Mouse (Mus musculus): ENCODE results near the gene Sned1.
"Not testable (repeated sequence)": the region's sequence is repeated elsewhere in the genome, so short reads cannot be mapped to it uniquely, and the experiment has no call there.

Sned1 gene

DNA sequence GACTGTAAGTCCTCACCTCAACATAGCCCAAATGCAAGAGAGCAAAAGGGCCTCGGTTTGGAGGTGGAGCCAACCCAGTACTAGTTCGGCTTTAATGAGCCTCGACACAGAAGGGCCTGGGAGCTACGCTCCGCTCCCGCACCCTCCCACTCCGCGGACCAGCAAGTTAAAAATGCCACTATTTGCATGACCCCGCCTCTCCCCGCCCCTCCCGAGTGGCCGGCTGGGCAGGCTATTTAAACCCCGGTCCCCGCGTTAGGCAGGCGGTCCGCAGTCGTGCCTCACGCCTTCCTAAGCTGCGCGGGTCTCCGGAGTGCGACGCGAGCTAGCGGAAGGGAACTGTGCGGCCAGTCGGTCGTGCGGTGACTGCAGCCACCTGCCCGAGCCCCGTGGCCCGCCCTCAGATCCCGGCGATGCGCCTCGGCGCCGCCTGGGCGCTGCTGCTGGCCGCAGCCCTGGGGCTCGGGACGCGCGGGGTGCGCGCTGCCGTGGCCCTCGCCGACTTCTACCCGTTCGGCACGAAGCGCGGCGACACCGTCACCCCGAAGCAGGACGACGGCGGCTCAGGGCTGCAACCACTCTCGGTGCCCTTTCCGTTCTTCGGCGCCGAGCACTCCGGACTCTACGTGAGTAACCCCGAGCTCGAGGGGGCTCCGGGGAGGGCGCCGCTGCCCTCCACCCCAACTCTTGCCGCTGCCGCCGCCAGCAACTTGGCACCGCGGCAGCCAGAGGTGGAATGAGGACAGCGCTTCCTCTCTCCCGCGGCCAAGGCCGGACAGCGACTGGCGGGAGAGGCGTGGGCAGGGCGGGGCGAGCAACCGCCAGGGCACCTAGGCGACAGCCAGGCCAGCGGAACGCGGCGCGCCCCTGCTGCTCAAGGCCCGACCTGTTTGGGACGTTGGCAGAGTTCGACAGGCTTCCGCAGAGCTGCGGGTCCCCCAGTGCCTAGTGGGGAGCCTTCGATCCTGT, at the start of gene Sned1:
TSS of gene Sned1 (plus strand) at position 266 of the 969 bp plus-strand sequence.
- DNase-seq (ENCODE audit: low spot score in 2 of 2) = peak; percentile 22 to 75

DNA sequence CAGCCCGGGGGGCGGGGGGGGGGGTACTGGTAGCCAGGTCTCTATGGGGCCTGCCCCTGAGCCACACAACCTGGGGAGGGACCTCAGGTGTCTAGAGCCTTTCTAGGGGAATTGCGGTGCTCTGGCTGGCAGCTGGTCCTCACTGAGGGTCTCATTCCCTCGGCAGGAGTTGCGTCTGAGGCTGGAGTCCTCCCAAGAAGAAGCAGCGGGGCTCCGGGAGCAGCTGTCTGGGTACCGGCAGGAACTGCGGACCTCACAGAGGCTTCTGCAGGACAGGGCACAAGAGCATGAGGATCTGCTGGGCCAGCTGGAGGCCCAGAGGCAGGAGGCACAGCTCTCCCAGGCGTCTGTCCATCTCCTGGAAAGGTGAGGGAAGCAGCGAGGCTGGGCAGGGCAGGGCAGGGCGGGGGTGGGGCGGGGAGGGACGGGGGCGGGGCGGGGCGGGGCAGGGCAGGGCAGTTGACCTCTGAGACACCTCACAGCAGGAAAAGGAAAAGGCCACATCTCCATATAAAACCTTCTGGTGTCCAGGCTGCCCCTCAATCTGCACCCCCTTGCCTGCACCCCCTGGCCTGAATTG, 44.8 kb upstream of the Sned1 start:
- no peak for DNase-seq (ENCODE audit: low spot score in 2 of 2)

DNA sequence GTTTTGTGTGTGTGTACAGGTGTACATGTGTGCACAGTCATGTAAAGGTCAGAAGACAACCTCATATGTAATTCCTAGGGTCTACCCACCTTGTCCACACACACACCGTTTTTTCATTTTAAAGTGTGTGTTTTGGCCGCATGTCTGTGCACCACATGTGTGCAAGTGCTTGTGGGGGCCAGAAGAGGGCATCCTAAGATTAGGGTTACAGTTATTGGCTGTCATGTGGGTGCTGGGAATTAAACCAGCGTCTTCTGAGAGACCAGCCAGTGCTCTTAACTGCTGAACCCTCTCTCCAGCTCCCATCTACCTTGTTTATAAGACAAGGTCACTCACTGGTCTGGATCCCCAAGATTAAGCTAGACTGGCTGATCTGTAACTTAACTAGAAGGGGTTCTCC, 40.7 kb upstream of the Sned1 start:
- no peak for DNase-seq (ENCODE audit: low spot score in 2 of 2)

DNA sequence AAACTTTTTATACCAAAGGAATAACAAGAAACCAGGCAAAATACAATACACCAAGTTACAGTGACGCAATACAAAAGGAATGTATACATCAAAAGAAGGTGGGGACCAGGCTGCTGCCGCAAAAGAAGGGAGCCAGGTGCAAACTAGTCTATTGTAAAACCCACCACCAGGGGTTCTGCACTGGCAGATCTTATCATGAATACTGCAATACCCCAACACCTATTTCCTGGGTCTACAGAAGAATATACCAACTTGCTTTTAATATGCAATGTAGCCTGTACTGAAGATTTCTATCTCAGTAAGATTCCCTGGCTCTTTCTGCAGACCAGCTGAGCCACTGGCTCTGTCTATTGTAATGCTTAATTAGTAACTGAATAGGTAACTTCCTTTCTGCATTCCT, 38.2 kb upstream of the Sned1 start:
- not testable (repeated sequence) for DNase-seq (ENCODE audit: low spot score in 2 of 2)

DNA sequence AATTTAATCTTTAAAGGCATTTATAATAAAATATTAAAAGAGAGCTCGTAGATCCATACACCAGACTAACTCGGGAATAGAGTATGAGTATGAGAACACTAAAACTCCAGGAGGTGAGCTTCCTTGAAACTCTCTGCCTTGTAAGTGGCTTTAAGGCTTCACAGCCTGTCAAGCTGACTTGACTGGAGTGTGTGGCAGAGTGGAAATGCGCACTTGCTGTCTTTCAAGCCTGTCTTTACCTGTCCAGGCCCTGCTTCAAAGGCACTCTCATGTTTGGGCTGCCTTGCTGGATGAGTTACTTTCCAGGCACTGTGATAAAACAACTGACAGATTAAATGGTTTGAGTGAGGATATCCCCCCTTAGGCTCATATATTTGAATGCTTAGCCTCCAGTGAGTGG, 37.7 kb upstream of the Sned1 start:
- DNase-seq (ENCODE audit: low spot score in 2 of 2) = no peak

DNA sequence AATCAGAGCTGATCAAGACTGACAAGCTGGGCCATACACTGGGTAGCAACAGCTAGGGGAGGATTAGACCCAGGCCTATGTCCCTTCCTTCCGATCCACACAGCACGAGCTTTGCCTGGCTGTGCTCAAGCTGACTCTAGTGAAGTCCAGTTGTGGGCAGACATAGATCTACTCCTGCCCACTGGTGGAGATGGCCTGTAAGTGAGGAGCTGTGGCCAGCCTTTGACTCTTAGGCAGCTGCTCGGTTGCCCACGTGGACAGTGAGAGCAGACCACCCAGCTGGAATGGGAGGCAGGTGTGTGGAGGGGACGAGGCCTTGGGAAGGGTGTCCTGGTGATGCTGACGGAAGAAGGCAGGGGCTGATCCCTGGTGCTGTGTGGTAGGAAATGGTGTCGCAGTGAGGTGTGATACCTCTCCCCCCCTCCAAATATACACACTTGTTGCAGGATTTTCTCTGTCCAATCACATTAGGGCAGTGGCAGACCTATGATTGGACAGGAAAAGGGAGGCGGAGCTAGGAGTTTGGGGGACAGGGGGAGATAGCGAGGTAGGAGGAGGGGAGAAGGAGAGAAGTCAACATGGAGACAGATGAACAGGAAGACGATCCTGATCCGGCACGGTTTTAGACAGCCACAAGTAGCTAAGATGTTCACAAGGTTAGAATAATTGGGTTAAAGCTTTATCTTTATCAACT, 29.2 kb upstream of the Sned1 start:
- DNase-seq (ENCODE audit: low spot score in 2 of 2) = no peak

DNA sequence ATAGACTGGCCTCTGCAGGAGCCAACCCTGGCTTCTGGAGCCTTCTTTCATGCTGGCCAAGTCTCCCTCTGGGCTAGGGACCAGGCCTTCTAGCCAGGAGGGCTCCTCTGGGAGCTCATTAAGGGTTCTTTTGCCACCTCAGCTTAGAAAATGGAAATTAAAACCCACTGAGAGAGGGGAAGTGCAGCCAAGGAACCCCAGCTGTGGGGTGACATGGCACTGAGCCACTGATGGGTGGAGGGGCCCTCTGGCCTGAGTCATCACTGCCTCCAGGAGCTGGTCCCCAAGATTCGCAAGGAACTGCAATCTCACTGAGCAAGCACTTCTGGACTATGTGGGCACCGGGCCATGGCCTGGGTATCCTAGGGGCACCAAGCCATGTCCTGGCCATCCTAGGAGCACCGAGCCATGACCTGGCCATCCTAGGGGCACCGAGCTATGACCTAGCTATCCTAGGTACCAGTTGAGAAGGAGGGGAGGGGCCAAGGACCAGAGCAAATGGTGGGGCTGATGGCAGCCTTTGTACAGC, 28.0 kb upstream of the Sned1 start:
- peak in 1 of 2 experiments; percentile 27 for DNase-seq (ENCODE audit: low spot score in 2 of 2)

DNA sequence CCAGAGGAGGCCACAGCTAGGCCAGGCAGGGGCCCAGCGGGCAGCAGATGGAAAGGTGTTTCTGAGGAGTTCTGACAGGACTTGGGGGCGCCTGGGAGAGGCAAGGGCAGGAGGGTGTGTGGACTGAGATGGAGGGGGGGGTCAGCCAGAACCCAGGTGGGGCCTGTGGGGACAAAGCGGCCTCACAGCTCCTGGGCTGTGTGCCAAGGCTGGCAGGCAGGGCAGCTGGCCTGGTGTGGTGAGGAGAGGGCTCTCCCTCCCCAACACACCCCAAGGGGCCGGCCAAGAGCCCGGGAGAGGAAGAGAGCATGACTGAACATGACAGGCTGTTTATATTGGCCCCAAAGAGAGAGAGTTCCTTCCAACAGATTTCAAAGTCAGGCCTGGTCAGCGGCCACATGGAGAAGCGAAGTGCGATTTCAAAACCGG, 25.4 kb upstream of the Sned1 start:
- peak; percentile 38 to 48 for DNase-seq (ENCODE audit: low spot score in 2 of 2)

DNA sequence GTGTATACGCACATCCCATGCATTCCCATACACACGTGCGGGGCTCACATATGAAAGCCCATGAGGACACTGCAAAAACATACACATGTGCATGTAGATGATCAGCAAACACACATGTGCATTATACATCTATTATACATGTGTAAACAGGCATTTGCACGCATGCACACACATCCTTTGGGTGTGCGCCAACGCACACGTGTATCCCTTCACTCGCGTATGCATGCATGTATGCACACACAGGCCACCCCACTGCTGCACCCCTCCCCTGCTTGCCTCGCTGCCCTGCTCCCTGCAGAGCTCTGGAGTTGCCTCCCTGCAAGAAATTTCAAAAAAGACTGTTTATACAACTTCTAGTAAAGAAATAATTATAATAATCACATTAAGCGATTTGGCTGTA, 24.6 kb upstream of the Sned1 start:
- no peak for DNase-seq (ENCODE audit: low spot score in 2 of 2)

DNA sequence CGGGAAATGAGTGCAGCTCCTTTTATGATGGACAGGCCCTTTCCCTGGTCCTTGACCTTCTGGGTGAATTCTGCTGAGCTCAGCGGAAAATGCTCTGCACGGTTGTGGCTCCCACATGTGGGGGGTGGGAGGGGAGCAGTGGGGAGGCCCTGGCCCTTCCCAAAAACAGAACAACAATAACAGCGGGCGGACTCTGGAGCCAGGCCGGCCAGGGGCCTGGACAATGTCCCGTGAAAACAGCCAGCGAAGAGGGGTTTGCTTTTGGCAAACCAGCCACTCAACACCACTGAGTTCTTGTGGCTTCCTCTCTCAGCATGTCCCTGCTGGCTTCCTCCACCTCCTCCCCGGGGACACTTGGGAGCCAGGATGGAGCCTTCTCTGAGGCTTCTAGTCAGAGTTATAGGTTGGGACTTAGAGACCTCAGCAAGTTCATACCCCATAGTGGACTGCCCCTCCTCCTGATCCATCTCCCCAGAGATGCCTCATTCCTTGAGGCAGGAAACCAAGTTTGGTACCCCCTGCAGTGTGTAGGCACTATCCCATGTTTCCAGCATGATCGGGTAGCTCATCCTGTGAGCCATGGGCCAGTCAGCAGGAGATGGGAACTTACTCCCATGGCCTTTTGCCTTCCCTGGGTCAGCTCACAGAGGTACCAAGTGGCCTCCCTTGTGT, 24.0 kb upstream of the Sned1 start:
- DNase-seq (ENCODE audit: low spot score in 2 of 2) = no peak

DNA sequence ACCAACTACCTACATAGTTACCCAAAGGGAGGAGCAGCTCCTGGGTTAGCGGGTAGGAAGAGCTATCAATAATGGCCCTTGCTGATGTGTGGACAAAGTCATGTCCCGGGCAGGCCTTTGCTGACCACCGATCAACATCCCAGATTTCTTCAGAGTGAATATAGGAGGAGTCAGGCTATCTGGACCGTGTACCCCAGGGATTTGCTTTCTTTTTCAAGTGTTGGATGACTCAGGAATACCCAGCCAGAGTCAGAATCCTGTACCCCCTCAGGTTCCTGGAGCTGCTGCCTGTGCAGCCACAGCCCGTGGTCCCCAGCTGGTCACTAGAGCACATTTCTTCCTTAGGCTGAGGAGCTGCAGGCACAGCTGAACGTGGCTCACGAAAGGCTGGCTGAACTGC, 23.2 kb upstream of the Sned1 start:
- no peak for DNase-seq (ENCODE audit: low spot score in 2 of 2)

DNA sequence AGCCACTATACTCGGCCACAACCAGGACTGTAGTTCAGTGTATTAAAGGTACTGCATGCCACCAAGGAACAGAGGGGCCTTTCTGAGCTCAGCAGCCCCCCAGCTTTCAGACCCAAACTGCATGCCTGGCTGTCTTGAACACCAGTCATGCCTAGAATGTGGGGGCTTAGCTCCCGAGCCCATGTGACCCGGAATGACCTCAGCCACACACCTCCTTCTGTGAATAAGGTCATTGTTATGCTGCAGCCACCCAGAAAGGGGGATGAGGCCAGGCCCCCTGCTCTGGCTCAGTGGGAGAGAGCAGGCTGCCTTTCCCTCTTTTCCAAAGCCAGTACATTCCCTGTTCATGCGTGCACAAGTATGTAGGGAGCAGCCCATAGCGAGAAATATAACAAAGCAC, 21.0 kb upstream of the Sned1 start:
- no peak for DNase-seq (ENCODE audit: low spot score in 2 of 2)

DNA sequence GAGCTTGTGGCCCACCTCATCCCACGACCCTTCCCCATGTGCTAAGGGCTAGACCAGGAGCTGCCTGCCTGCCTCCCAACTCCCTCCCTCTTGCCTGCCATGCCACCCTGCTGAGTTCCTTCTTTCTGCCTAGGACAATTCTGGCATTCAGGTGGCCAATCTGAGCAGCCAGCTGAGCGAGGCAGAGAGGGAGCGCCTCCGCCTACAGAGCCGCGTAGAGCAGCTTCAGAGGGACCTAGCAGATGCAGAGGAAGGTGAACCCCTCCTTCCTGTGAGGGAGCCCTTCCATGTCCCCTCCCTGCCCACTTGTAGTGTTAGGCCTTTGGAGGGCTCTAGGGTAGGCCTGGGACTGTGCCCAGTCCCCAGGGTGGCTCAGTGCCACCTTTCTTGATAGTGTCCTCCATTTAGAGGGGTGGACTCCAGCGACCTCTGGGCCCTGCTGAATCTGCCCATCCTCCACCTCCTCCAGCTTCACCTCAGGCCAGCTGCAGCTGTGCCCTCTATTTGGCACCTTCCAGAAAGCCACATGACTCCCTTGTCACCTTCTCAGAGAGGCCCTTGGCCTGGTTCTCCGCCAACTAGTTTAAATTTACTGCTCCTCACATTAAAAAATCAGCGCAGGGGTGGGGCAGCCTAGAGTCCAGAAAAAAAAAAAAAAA, 18.7 kb upstream of the Sned1 start:
- no peak for DNase-seq (ENCODE audit: low spot score in 2 of 2)

DNA sequence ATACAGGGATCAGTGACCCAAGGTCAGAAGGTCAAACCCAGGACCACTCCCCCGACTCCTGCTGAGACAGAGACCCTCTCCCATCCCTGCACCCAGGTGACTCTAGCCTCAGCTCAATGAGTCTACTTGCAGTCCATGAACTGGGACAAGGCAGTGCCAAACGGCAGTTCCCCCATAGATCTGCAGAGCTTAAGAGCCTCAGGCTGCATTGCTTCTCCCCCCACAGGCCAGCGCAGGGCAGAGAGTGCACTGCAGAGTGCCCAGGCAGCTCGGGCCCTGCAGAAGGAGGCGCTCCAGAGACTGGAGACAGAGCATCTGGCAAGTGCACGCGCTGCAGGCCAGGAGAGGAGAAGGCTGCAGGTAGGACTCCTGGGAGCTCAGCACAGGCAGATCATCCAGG, 18.1 kb upstream of the Sned1 start:
- DNase-seq (ENCODE audit: low spot score in 2 of 2) = no peak

DNA sequence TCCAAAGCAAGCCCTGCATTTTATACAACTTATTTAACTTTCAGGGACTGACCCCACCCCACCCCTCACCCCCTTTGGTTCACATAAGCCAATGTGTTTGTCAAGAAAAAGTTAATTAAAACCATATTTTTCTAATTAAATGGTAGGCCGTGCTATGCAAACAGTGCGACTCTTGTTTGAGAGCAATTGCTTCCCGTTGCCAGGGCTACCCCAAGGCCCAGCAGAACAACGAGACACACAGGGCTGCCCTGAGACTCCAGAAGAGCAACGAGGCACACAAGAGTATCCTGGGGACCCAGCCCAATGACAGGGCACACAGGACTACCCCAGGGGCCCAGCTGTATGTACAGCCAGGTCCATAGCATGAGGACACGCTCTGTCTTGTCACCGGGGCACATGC, 14.9 kb upstream of the Sned1 start:
- no peak for DNase-seq (ENCODE audit: low spot score in 2 of 2)

DNA sequence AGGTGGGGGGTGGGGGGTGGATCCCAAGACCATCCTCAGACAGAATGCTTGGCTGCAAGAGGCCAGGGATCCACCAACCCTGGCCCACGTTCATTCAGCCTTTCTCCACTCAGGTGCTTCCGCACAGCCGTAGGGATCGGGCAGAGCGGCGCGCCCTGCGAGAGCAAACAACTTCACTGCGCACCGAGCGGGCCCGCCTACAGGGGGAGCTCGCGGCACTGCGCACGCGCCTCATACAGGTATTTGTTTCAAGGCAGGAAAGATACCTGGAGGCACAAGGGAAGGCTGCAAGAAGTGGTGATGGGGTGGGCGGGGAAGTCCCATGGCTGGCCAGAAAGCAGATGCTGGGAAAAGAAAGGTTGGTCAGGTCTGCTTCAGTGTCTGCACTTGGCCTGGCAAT, 11.7 kb upstream of the Sned1 start:
- DNase-seq (ENCODE audit: low spot score in 2 of 2) = no peak

DNA sequence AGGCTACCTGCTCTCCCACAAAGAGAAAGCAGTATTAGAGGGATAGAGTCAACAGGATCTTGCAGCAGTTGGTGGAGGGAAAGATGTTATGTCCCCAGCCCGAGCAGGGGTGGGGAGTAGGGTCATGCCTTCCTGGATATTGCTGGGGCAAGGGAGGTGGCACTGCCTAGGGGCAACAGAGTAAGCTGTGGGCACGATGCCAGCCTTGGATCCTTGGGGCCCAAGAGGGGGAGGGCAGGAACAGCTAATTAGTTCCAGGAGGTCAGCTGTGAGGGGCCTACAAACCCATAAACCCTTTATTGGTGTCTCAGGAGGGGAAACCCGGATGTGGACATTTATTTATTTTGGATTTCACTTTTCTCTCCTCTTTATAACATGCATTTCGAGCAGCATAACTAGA, 10.4 kb upstream of the Sned1 start:
- DNase-seq (ENCODE audit: low spot score in 2 of 2) = no peak

DNA sequence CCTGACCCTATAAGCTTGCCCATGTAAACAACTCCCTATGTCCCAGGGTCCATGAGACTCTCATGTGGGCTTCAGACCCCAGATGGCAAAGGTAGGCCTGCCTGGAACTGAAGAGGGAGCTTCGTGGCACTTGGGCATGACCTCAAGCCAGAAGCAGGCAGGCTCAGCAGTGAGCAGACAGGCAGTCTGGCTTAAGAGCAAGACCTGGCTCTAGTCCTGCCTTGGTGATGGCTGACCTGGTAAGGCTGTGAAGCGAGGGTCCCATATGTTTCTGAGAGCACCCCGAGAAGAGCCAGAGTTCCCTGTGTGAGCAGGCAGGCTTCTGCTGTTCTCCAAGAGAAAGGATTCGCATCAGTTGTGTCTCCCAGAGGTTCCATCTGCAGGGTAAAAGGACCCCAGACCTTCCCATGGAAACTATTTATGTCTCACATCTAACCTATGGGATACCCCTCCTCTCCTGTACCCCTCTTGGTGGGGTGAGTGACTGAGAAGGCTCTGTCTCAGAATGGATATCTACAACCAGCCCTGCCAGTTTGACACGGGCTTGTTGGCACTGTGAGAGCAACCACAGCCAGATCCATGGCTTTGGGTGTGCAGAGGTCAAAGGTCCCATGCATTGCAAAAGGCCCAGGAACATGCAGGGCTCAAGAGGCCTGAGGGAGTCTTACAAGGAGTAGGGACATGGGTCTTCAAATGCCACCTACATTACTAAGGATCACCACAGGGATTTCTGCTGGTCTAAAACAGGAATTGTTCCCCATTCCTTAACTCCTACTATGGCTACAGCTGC, 9.7 kb upstream of the Sned1 start:
- DNase-seq (ENCODE audit: low spot score in 2 of 2) = no peak

DNA sequence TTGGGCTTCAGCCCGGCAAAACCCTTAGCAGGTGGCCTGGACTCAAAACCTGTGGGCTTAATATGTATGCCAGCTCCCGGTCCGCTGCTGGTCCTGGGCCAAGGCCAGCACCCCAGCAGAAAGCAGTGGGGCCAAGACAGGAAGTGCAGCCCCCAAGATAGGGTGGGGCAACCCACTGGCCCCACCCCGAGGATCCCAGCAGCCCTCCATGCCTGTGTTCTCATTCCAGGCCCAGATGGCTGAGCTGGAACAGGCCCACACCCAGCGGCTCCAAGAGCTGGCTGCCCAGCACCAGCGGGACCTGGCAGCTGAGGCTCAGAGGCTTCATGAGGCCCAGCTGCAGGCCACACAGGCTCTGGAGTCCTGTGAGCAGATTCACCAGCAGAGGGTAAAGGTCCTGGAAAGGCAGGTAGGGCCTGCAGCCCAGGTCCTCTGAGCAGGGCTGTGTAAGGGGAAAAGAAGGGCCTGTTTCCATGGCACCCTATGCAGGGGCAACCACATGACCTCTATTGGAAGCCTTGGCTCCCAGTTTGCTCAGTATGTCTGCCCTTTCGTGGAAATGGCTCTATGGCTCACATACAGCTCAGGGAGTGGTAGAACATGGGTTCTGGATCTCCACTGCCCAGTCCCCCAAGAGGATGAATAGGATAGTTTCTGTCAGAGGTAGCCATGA, 8.2 kb upstream of the Sned1 start:
- no peak for DNase-seq (ENCODE audit: low spot score in 2 of 2)

DNA sequence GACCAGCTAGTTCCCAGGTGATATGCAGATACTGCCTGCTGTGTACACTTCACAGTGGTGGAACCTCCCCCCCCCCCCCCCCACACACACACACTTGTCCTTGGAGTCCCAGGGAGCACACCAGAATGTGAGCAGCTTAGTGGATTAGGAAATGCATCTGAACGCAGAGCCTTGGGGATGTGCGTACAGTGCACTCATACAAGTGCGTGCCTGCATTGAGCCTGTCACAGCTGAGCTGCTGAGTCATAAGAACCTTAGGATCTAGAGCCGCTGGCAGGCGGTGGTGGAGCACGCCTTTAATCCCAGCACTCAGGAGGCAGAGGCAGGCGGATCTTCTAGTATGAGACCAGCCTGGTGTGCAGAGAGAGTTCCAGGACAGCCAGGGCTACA, 7.7 kb upstream of the Sned1 start:
- DNase-seq (ENCODE audit: low spot score in 2 of 2) = no peak

Measured in left cerebral cortex, adult 9 months (tissue).